Mouse (Mus musculus): ENCODE measurements at regions not wholly inside any gene's neighbourhood (a gene's known extent, or its start where the extent isn't known, plus 50 kb on each side); places are given as distances from the start of the nearest gene placed in this dataset.

DNA sequence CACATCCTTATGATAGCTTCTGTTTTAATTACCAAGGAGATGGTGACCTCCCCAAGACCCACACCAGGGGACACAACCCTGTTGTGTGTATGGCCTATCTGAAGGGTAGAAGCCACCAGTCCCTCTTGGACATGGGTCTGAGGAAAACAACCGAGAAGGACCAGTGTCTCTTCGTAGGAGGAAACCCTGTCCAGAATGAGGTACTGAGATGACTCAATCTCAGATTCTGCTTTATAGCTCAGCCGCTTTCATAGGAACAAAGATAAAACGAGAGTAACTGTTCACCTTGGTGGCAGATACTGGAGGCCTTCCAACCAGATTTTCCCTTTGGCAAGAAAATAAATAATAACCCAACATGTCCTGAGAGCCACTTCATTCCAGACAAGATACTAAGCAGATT lies 100.7 kb downstream of the Lmo4 start:
- Histone ChIP-seq H3K4me1 (replicated peaks) (no peaks in the 10 kb centered on the region; the same call in 1 of the 2 replicates), H3K9me3 (no peaks in the 10 kb centered on the region)
- 90% methylated on average over 4 of the region's 4 CpGs for WGBS

DNA sequence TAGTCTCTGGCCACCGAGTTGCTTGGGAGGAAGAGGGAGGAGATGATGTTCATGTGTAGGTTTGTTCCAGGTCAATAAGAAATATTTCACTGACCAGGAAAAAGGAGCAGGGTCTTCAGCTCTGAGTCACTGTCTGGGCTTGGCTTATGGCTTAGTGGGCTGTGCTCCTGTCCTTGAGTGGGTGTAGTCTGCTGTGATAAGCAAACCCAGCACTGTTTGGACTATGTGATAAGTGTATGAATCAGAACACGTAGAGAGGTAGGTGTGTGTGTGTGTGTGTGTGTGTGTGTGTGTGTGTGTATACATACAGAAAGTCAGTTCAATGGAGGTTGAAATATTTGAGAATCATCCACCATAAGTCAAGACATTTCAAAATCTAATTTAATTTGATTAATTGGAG lies 105.6 kb downstream of the Lmo4 start:
- 82% methylated on average over 2 of the region's 2 CpGs for WGBS
- no peaks in the 10 kb centered on the region for H3K9me3 ChIP-seq
- peaks cover 5% of the 10 kb centered on the region for H3K4me1 ChIP-seq (replicated peaks)
- no peak overlapping the region for H3K27ac ChIP-seq
- DNase-seq (ENCODE audit: low spot score) = no peak
- H3K36me3 ChIP-seq = no peaks in the 10 kb centered on the region
- H3K27me3 ChIP-seq (ENCODE audit: insufficient read depth, poor library complexity, severe bottlenecking) = no peaks in the 10 kb centered on the region
- no peak overlapping the region for H3K4me3 ChIP-seq

More for the DNA sequence above, 100.7 kb downstream of the Lmo4 start:
- Histone ChIP-seq H3K4me3 (no peak overlapping the region), H3K36me3 (no peaks in the 10 kb centered on the region), H3K27ac (no peak overlapping the region), H3K27me3 (ENCODE audit: insufficient read depth, poor library complexity, severe bottlenecking) (no peaks in the 10 kb centered on the region)
- DNase-seq (ENCODE audit: low spot score) = no peak

DNA sequence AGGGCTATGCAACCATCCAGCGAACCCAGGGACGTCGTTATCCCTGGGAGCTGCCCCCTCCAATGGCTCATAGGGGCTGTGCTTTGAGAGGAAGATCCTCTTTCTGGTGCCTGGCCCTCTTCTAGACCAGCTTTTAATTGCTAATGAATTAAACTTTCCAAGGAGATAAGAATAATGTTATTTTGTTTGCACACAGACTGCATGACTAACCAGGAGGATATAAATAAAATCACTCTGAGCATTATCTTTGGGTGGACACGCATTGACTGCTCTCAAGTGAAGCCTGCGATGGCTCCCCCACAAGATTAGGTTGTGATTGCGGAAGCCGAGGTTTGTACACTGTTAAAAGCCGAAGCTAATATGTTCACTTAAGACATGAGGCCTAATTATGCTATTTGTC lies 106.3 kb downstream of the Lmo4 start:
- H3K9me3 ChIP-seq = no peaks in the 10 kb centered on the region
- no peak overlapping the region for H3K27ac ChIP-seq
- WGBS = 73% methylated on average over 8 of the region's 8 CpGs
- H3K27me3 ChIP-seq (ENCODE audit: insufficient read depth, poor library complexity, severe bottlenecking) = no peaks in the 10 kb centered on the region
- DNase-seq (ENCODE audit: low spot score) = no peak
- no peak overlapping the region for H3K4me3 ChIP-seq
- H3K4me1 ChIP-seq (replicated peaks) = peaks cover 5% of the 10 kb centered on the region
- no peaks in the 10 kb centered on the region for H3K36me3 ChIP-seq

DNA sequence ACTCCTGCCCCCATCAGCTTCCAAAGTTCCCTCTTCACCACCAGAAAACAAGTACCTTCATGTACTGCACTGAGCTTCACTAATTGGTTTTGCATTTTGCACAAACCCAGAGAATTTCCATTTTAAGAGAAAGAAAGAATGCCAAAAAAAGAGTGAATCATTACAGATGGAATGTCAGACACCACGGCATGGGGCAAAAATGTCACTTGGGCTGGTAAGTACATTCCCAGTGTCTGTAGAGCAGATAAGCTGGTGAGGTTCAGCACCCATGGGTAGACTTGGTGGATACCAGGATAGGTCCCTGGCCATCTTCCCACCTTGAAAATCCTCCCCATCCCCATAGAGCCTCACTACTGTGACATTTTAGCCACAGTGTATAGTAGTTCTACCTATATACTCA lies 113.8 kb downstream of the Lmo4 start:
- Histone ChIP-seq H3K27me3 (ENCODE audit: insufficient read depth, poor library complexity, severe bottlenecking) (no peaks in the 10 kb centered on the region), H3K4me3 (no peak overlapping the region), H3K27ac (no peak overlapping the region), H3K9me3 (no peaks in the 10 kb centered on the region), H3K36me3 (no peaks in the 10 kb centered on the region), H3K4me1 (replicated peaks) (no peaks in the 10 kb centered on the region)
- DNase-seq (ENCODE audit: low spot score) = no peak
- 96% methylated on average over 1 of the region's 1 CpGs for WGBS

DNA sequence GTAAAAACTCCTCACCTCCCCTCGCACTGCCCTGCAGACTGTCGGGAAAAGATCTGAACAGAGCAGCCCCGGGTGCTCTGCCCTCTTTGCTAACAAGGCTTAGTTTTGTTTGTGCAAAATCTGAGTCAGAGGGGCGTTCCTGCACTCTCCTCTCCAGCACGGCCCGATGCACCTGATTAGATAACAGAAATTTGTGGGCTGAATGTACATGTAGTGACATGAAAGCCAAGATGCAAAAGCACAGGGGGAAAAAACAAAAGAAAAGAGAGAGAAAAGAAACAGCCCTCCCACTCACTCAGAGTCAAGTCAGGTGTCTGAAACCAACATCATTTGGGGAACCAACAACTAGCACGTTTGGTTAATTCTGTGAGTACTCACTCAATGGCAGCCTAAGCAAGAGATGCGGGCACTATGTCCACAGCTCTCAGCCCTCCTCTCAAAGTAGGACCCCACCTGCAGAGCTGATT lies 115.2 kb downstream of the Lmo4 start:
- H3K9me3 ChIP-seq = no peaks in the 10 kb centered on the region
- 51% methylated on average over 8 of the region's 8 CpGs for WGBS
- DNase-seq (ENCODE audit: low spot score) = no peak
- H3K36me3 ChIP-seq = no peaks in the 10 kb centered on the region
- no peaks in the 10 kb centered on the region for H3K4me1 ChIP-seq (replicated peaks)
- no peak overlapping the region for H3K27ac ChIP-seq
- H3K4me3 ChIP-seq = no peak overlapping the region
- H3K27me3 ChIP-seq (ENCODE audit: insufficient read depth, poor library complexity, severe bottlenecking) = no peaks in the 10 kb centered on the region

DNA sequence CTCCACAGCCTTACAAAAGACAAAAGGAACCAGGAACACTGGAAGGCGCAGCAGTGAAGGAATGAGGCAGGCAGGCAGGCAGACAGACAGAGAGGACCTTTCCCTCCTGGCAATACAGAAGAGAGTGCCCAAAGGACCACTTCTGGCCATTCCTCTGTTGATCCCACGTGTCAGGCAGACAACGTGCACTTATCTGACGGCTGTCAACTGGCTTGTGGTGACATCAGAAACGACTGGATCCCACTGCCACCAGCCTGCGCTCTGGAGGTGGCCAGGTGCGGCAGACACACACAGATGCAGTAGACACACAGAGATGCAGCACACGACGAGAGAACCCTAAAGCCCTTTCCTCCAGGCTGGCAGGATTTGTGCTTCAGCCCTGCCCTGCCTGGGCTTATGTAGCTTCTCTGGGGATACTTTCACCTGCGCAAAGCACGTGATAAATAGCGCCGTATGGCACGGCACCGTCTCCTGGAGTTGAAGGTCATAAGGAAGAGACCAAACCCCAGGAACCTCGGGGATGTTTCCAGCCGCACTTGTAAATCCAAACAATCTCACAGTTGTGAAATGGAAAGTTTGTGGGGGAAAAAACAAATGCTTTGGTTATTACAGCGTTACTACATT lies 116.6 kb downstream of the Lmo4 start:
- no peaks in the 10 kb centered on the region for H3K36me3 ChIP-seq
- no peaks in the 10 kb centered on the region for H3K4me1 ChIP-seq (replicated peaks)
- H3K27ac ChIP-seq = no peak overlapping the region
- 82% methylated on average over 18 of the region's 18 CpGs for WGBS
- no peaks in the 10 kb centered on the region for H3K27me3 ChIP-seq (ENCODE audit: insufficient read depth, poor library complexity, severe bottlenecking)
- no peak overlapping the region for H3K4me3 ChIP-seq
- H3K9me3 ChIP-seq = no peaks in the 10 kb centered on the region
- DNase-seq (ENCODE audit: low spot score) = no peak

DNA sequence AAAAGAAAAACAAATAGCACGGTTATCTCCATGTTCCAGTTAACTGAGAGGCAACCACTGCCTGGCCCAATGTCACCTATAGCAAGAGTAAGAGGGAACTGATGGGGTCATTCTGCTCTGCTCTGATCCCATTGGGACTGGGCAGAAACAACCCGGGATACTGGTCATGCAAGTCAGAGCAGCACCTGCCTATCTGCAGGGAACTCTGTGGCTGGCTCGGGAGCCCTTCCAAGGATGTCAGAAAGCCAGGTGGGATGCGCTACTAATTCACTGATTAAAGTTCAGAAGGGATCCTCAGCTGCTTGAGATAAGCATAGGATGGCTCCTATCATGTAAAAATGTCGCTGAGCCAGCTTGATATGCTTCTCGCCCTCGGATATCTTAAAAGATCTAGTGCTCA lies 117.2 kb downstream of the Lmo4 start:
- no peaks in the 10 kb centered on the region for H3K27me3 ChIP-seq (ENCODE audit: insufficient read depth, poor library complexity, severe bottlenecking)
- no peak for DNase-seq (ENCODE audit: low spot score)
- WGBS = 86% methylated on average over 7 of the region's 7 CpGs
- no peaks in the 10 kb centered on the region for H3K9me3 ChIP-seq
- H3K4me3 ChIP-seq = no peak overlapping the region
- H3K36me3 ChIP-seq = no peaks in the 10 kb centered on the region
- no peaks in the 10 kb centered on the region for H3K4me1 ChIP-seq (replicated peaks)
- H3K27ac ChIP-seq = no peak overlapping the region

DNA sequence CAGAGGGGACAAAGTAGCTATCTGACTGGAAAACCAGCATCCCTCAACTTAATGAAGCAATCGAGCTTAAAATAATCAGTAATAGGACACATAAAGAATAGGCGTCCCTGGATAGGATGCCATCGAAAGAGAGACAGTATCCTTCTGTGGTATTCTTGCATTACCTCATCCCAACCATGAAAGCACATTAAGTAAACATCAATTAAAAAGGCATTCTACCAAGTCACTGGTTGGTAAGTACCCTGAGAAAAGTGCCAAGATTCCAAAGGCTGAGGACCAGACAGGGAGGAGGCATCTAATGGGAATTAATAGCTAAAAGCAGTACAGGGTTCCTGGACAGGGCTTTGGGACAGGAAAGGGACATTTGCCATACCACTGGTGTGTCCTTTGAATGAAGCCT lies 118.8 kb downstream of the Lmo4 start:
- H3K4me1 ChIP-seq (replicated peaks) = no peaks in the 10 kb centered on the region
- H3K4me3 ChIP-seq = no peak overlapping the region
- no peaks in the 10 kb centered on the region for H3K27me3 ChIP-seq (ENCODE audit: insufficient read depth, poor library complexity, severe bottlenecking)
- H3K9me3 ChIP-seq = no peaks in the 10 kb centered on the region
- DNase-seq (ENCODE audit: low spot score) = no peak
- H3K27ac ChIP-seq = no peak overlapping the region
- no peaks in the 10 kb centered on the region for H3K36me3 ChIP-seq
- 89% methylated on average over 3 of the region's 3 CpGs for WGBS

DNA sequence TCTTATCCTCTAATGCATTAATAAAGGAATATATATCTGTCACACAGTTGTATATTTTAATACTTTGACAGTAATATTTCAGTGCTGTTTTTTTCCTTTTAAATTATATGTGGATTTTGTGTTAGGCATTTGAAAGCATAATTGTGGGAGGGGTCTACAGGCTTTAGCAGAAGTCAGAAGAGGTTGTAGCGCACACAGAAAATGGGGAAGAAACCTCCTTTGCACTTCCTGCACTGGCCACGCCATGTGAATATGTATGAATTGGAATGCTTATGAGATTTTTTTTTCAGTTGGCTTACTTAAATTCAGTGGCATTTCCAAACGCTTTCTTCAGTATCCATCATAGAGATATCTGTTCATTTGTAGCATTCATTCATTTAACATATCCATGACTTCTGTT lies 125.1 kb downstream of the Lmo4 start:
- WGBS = 95% methylated on average over 3 of the region's 3 CpGs
- H3K4me1 ChIP-seq (replicated peaks) = no peaks in the 10 kb centered on the region
- no peaks in the 10 kb centered on the region for H3K9me3 ChIP-seq
- no peak for DNase-seq (ENCODE audit: low spot score)
- no peak overlapping the region for H3K27ac ChIP-seq
- no peak overlapping the region for H3K4me3 ChIP-seq
- no peaks in the 10 kb centered on the region for H3K36me3 ChIP-seq
- H3K27me3 ChIP-seq (ENCODE audit: insufficient read depth, poor library complexity, severe bottlenecking) = no peaks in the 10 kb centered on the region

- Histone ChIP-seq H3K36me3 (no peaks in the 10 kb centered on the region), H3K4me3 (no peak overlapping the region), H3K9me3 (no peaks in the 10 kb centered on the region), H3K27me3 (ENCODE audit: insufficient read depth, poor library complexity, severe bottlenecking) (no peaks in the 10 kb centered on the region), H3K27ac (no peak overlapping the region), H3K4me1 (replicated peaks) (no peaks in the 10 kb centered on the region)
- no peak for DNase-seq (ENCODE audit: low spot score)
- WGBS = 72% methylated on average over 13 of the region's 13 CpGs
Observed at GRCm38 (mm10) chr3:144078198-144078935, 126.7 kb downstream of the Lmo4 start.

GRCm38 (mm10) chr3:144069979-144070540 lies 135.0 kb downstream of the Lmo4 start:
- no peak overlapping the region for H3K27ac ChIP-seq
- no peak overlapping the region for H3K4me3 ChIP-seq
- H3K4me1 ChIP-seq (replicated peaks) = no peaks in the 10 kb centered on the region
- no peaks in the 10 kb centered on the region for H3K27me3 ChIP-seq (ENCODE audit: insufficient read depth, poor library complexity, severe bottlenecking)
- no peak for DNase-seq (ENCODE audit: low spot score)
- H3K36me3 ChIP-seq = no peaks in the 10 kb centered on the region
- WGBS = 82% methylated on average over 10 of the region's 10 CpGs
- H3K9me3 ChIP-seq = no peaks in the 10 kb centered on the region

GRCm38 (mm10) chr3:144067016-144067415 lies 138.0 kb downstream of the Lmo4 start:
- H3K4me1 ChIP-seq (replicated peaks) = no peaks in the 10 kb centered on the region
- WGBS = 84% methylated on average over 3 of the region's 3 CpGs
- no peak overlapping the region for H3K27ac ChIP-seq
- H3K9me3 ChIP-seq = no peaks in the 10 kb centered on the region
- no peak overlapping the region for H3K4me3 ChIP-seq
- no peaks in the 10 kb centered on the region for H3K36me3 ChIP-seq
- no peaks in the 10 kb centered on the region for H3K27me3 ChIP-seq (ENCODE audit: insufficient read depth, poor library complexity, severe bottlenecking)
- no peak for DNase-seq (ENCODE audit: low spot score)

DNA sequence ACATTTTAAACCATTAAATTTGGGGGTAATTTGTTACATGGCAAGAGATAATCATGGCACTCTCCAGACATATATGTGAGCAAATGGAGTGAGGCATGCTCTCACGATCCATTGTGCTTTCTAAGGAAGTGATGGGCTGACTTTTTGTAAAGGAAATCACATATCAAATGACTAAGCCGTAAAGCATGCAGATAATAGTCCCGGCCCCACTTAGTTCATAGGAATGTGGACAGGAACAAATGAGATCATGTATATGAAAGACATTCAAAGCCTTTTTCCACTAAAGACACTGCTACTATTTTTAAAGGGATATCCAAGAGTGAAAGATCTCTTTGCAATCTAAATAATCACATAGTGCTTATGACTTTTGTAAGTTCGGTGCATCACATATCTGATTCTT lies 146.9 kb downstream of the Lmo4 start:
- no peak for DNase-seq (ENCODE audit: low spot score)
- 88% methylated on average over 4 of the region's 4 CpGs for WGBS

More for the DNA sequence above, 146.9 kb downstream of the Lmo4 start:
- H3K36me3 ChIP-seq = no peaks in the 10 kb centered on the region
- H3K27me3 ChIP-seq (ENCODE audit: insufficient read depth, poor library complexity, severe bottlenecking) = no peaks in the 10 kb centered on the region
- no peaks in the 10 kb centered on the region for H3K4me1 ChIP-seq (replicated peaks)
- H3K27ac ChIP-seq = no peak overlapping the region
- no peaks in the 10 kb centered on the region for H3K9me3 ChIP-seq
- no peak overlapping the region for H3K4me3 ChIP-seq

All from hindbrain, embryonic 10.5 days (tissue).